Mouse (Mus musculus) MEL (cell line): ENCODE measurements around the gene Spag8. TPM values are rescaled to one million over a fixed set of nuclear protein-coding genes. Genes with fewer than 3 reads are reported as not detected.

Source experiments
- DNase-seq: peaks from one replicate; pipeline ENCODE4 v3.0.0; 2011; ENCODE audit warnings: low read depth, low spot score
- H3K27ac ChIP-seq: 2 replicates; pipeline ENCODE4 v1.5.1; 2012; ENCODE audit warnings: low read depth, mild to moderate bottlenecking, control low read depth, low read length, moderate library complexity; ENCODE audit not compliant: control insufficient read depth
- H3K27me3 ChIP-seq, 2 experiments: fragments of 150-350 bp in 1 of 2; sonication (generic) in 1 of 2; 2 replicates each; pipeline ENCODE4 v1.6.1; 2012; ENCODE audit warnings: low read length in 2 of 2, mild to moderate bottlenecking in 2 of 2, improper control_type of control experiment in 1 of 2, moderate library complexity in 1 of 2; ENCODE audit not compliant: insufficient read depth in 2 of 2, control insufficient read depth in 1 of 2
- H3K36me3 ChIP-seq, 2 experiments: 2 replicates each; pipeline ENCODE4 v1.6.1; 2012 to 2014; ENCODE audit warnings: low read length in 2 of 2, improper control_type of control experiment in 1 of 2, inconsistent platforms in 1 of 2, mild to moderate bottlenecking in 1 of 2; ENCODE audit not compliant: insufficient read depth in 2 of 2, control insufficient read depth in 1 of 2
- H3K4me1 ChIP-seq, 2 experiments: fragments of 150-350 bp in 1 of 2; sonication (generic) in 1 of 2; 2 replicates each; pipeline ENCODE4 v1.6.1; 2012; ENCODE audit warnings: low read length in 2 of 2, improper control_type of control experiment in 1 of 2, mild to moderate bottlenecking in 1 of 2; ENCODE audit not compliant: insufficient read depth in 2 of 2, control insufficient read depth in 1 of 2
- H3K4me3 ChIP-seq, 2 experiments: fragments of 150-350 bp in 1 of 2; sonication (generic) in 1 of 2; 2 replicates each; pipeline ENCODE4 v1.5.1; 2012; ENCODE audit warnings: low read depth in 2 of 2, low read length in 2 of 2, mild to moderate bottlenecking in 2 of 2, moderate library complexity in 2 of 2, control low read depth in 1 of 2, improper control_type of control experiment in 1 of 2; ENCODE audit not compliant: control insufficient read depth in 1 of 2, insufficient read depth in 1 of 2
- H3K79me2 ChIP-seq: 2 replicates; pipeline ENCODE4 v1.6.1; 2012; ENCODE audit warnings: mild to moderate bottlenecking, low read length, moderate library complexity; ENCODE audit not compliant: control insufficient read depth, poor library complexity, insufficient read depth
- H3K9ac ChIP-seq: 2 replicates; pipeline ENCODE4 v1.6.1; 2012; ENCODE audit warnings: low read depth, mild to moderate bottlenecking, control low read depth, low read length, moderate library complexity; ENCODE audit not compliant: control insufficient read depth, poor library complexity, severe bottlenecking
- H3K9me3 ChIP-seq: fragments of 150-350 bp; sonication (generic); replicated peaks from 2 replicates; pipeline ENCODE4 v1.6.1; 2012; ENCODE audit warnings: mild to moderate bottlenecking, low read length, improper control_type of control experiment, moderate library complexity; ENCODE audit not compliant: insufficient read depth
- BHLHE40 ChIP-seq: IDR thresholded peaks from 2 replicates; pipeline ENCODE4 v1.6.1; 2012; ENCODE audit warnings: low read depth, mild to moderate bottlenecking, inconsistent platforms, low read length, improper control_type of control experiment, borderline replicate concordance
- CHD1 ChIP-seq: IDR thresholded peaks from 2 replicates; pipeline ENCODE4 v1.6.1; 2012; ENCODE audit warnings: low read depth, mild to moderate bottlenecking, inconsistent platforms, low read length, improper control_type of control experiment
- CHD2 ChIP-seq: IDR thresholded peaks from 2 replicates; pipeline ENCODE4 v1.6.1; 2011; ENCODE audit warnings: low read length, improper control_type of control experiment
- CTCF ChIP-seq, 3 experiments: IDR thresholded peaks in 2 of 3; conservative IDR thresholded peaks in 1 of 3; 2 replicates each; pipeline ENCODE4 v1.5.1; 2011 to 2012; ENCODE audit warnings: low read length in 3 of 3, low read depth in 2 of 3, mild to moderate bottlenecking in 2 of 3, improper control_type of control experiment in 1 of 3, inconsistent platforms in 1 of 3, mixed read lengths in 1 of 3, moderate library complexity in 1 of 3; ENCODE audit not compliant: control insufficient read depth in 1 of 3, insufficient read depth in 1 of 3, poor library complexity in 1 of 3, severe bottlenecking in 1 of 3
- E2F4 ChIP-seq: IDR thresholded peaks from 2 replicates; pipeline ENCODE4 v1.6.1; 2011; ENCODE audit warnings: low read depth, low read length, improper control_type of control experiment, borderline replicate concordance
- ELF1 ChIP-seq: IDR thresholded peaks from 2 replicates; pipeline ENCODE4 v1.6.1; 2014; ENCODE audit warnings: low read depth, mild to moderate bottlenecking, inconsistent platforms, low read length, improper control_type of control experiment, moderate library complexity
- GABPA ChIP-seq: IDR thresholded peaks from 2 replicates; pipeline ENCODE4 v1.6.1; 2012; ENCODE audit warnings: low read depth, mild to moderate bottlenecking, inconsistent platforms, low read length, improper control_type of control experiment, moderate library complexity
- JUND ChIP-seq: IDR thresholded peaks from 2 replicates; pipeline ENCODE4 v1.6.1; 2011; ENCODE audit warnings: low read depth, mild to moderate bottlenecking, improper control_type of control experiment, low read length
- MAFK ChIP-seq: IDR thresholded peaks from 2 replicates; pipeline ENCODE4 v1.6.1; 2011; ENCODE audit warnings: low read depth, mild to moderate bottlenecking, low read length, improper control_type of control experiment, borderline replicate concordance
- MEF2A ChIP-seq: IDR thresholded peaks from 2 replicates; pipeline ENCODE4 v1.6.1; 2014; ENCODE audit warnings: low read depth, mild to moderate bottlenecking, inconsistent platforms, low read length, improper control_type of control experiment; ENCODE audit not compliant: poor library complexity, insufficient replicate concordance, severe bottlenecking; ENCODE audit errors: extremely low read depth
- MXI1 ChIP-seq: IDR thresholded peaks from 2 replicates; pipeline ENCODE4 v1.6.1; 2011; ENCODE audit warnings: mild to moderate bottlenecking, low read depth, low read length, improper control_type of control experiment
- NELFE ChIP-seq: IDR thresholded peaks from 2 replicates; pipeline ENCODE4 v1.6.1; 2011; ENCODE audit warnings: low read depth, low read length, improper control_type of control experiment
- NRF1 ChIP-seq: IDR thresholded peaks from 2 replicates; pipeline ENCODE4 v1.6.1; 2014; ENCODE audit warnings: low read depth, mild to moderate bottlenecking, inconsistent platforms, low read length, improper control_type of control experiment, moderate library complexity; ENCODE audit not compliant: poor library complexity, insufficient read depth, severe bottlenecking
- RCOR1 ChIP-seq: IDR thresholded peaks from 2 replicates; pipeline ENCODE4 v1.6.1; 2012; ENCODE audit warnings: low read depth, mild to moderate bottlenecking, inconsistent platforms, low read length, improper control_type of control experiment
- UBTF ChIP-seq: IDR thresholded peaks from 2 replicates; pipeline ENCODE4 v1.6.1; 2012; ENCODE audit warnings: low read depth, mild to moderate bottlenecking, inconsistent platforms, low read length, improper control_type of control experiment, moderate library complexity, borderline replicate concordance; ENCODE audit not compliant: insufficient read depth
- ZKSCAN1 ChIP-seq: IDR thresholded peaks from 2 replicates; pipeline ENCODE4 v1.6.1; 2012; ENCODE audit warnings: low read depth, mild to moderate bottlenecking, inconsistent platforms, low read length, improper control_type of control experiment, moderate library complexity
- polyA plus RNA-seq, 2 experiments: library from polyadenylated mRNA; stranded (reverse) in 1 of 2; unstranded in 1 of 2; fragments of >175 nt in 1 of 2; fragments of >200 nt in 1 of 2; gene quantifications; 2 replicates each; pipeline versions ENCODE4 v1.2.1 to v1.2.4; 2012; ENCODE audit warnings: low replicate concordance in 2 of 2, low read depth in 1 of 2; ENCODE audit not compliant: insufficient read length in 2 of 2, insufficient read depth in 1 of 2, missing spikeins in 1 of 2
- total RNA-seq: library from RNA; depleted of rRNA; stranded (reverse); fragments of 300-350 nt; gene quantifications from 2 replicates; pipeline ENCODE4 v1.2.3, GENCODE M21; 2012

Spag8 gene
- total and polyA plus RNA-seq, 3 experiments: 0.15 to 0.57 TPM; not detected in 1

DNA sequence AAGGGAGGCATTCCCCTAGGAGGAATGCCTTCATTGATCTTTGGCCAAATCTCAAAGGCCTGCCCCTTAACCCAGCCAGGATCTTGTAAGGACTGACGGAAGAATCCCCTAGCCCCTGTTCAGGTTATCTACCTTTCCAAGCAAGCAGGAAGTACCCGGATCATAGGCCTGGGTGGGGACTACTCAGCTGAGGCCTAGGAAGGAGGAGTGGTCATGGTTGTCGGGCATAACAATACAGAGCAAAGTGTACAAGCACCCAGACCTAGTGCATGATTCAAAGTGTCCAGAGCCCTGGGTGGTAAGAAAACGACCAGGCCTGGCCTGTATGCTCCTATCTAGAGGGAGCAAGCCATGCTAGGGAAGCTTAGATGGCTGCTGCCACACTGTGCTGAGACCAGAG is 22.2 kb upstream of the Spag8 start:
- Histone ChIP-seq H3K9ac (no peak overlapping the region), H3K4me3 (no peak overlapping the region), H3K27ac (no peak overlapping the region)
- TF ChIP-seq GABPA (no peak), NELFE (no peak), ELF1 (no peak), MXI1 (no peak), ZKSCAN1 (no peak), NRF1 (no peak), CTCF (IDR thresholded peaks at IDR 0.05 in 2 of 3, conservative IDR thresholded peaks at IDR 0.05 in 1 of 3; ENCODE audit: control insufficient read depth in 1 of 3, insufficient read depth in 1 of 3, low read depth in 2 of 3, low read length in 3 of 3, poor library complexity in 1 of 3, severe bottlenecking in 1 of 3) (no peak), MEF2A (no peak), UBTF (no peak)
- TF ChIP-seq, all 39 proteins: peak for 0
- H3K4me1 ChIP-seq: no peaks in the 10 kb centered on the region
- DNase-seq: no peak
- H3K79me2 ChIP-seq: no peaks in the 10 kb centered on the region
- no peaks in the 10 kb centered on the region for H3K36me3 ChIP-seq
- no peaks in the 10 kb centered on the region for H3K9me3 ChIP-seq
- no peaks in the 10 kb centered on the region for H3K27me3 ChIP-seq

- H3K27ac ChIP-seq: no peak overlapping the region
- H3K36me3 ChIP-seq: no peaks in the 10 kb centered on the region
- no peaks in the 10 kb centered on the region for H3K79me2 ChIP-seq
- no peaks in the 10 kb centered on the region for H3K27me3 ChIP-seq
- no peak for TF ChIP-seq RCOR1
- no peak for TF ChIP-seq BHLHE40
- no peak for TF ChIP-seq MAFK
- TF ChIP-seq ELF1: no peak
- TF ChIP-seq CHD2: no peak
- TF ChIP-seq JUND: no peak
- TF ChIP-seq CHD1: no peak
- TF ChIP-seq ZKSCAN1: no peak
- TF ChIP-seq NRF1: no peak
- no peak for TF ChIP-seq E2F4
- TF ChIP-seq, all 39 proteins: peak for 0
- no peak for DNase-seq
- Histone ChIP-seq H3K9ac (no peak overlapping the region), H3K4me3 (no peak overlapping the region), H3K4me1 (peaks cover 0 to 2% of the 10 kb centered on the region in 2 experiments; a peak in 1 of 4 replicates), H3K9me3 (no peaks in the 10 kb centered on the region)
Observed at GRCm38 (mm10) chr4:43674974-43675373, 21.6 kb upstream of the Spag8 start.
